Mouse (Mus musculus) cerebellum, adult 9-11 months (tissue): Measurements from ENCODE around the gene Hoxa6.
A peak's percentile ranks its signal among the peaks of the same experiment; 100 is the strongest.

Experiments
- DNase-seq: peaks from one replicate; pipeline ENCODE4 v3.0.0; 2022

Gene Hoxa6

DNA sequence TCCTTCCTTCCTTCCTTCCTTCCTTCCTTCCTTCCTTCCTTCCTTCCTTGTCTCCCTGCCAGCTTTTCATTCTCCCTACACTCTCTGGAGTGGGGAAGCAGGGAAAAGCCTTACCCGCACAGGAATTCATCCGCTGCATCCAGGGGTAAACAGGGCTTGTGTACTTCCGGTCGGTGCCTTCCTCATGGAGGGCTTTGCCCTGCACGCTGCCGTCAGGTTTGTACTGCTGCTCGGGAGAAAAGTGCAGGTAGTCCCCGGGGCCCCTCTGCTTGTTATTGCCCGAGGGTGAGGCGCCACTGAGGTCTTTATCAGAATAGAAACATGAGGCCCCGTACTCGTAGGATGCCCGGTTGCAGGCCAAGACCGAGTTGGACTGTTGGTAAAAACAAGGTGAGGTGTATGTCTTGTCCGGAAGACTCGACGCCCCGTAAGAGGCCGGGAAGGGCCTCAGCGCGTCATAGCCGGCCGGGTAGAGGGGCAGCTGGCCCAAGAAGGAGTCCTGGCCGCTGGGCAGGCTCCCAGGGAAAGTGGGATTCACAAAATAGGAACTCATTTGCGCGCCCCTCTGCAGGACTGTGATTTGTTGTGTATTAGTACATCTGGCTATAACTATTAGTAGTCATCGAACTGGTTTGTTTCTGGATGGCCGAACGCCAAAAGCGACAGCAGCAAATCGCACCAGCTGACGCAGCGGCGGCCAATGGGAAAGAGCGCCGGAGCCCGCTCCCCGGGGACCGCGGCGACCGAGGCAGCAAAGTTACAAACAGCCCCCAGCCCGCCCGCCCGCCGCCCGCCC, at the start of gene Hoxa6:
Gene Hoxa6, minus strand, starts transcription at position 651 of the 796 bp plus-strand sequence.
- no peak for DNase-seq

DNA sequence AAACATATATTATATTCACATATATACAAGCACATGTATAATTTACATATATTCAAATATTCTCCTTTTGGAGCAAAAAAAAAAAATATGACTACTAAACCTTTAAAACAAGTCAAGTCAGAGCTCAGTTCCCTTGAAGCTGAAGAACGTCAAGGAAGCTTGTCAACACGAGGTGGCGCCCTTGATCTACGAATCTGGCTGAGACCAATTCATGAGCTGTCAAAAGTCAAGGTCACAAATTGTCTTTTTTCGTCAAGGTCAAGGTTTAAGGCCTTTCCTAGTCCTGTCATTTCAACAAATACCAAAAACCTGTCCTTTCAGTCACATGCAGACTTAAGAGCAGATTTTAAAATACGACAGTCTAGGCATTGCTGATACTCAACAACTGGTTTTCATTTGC, 48.4 kb upstream of the Hoxa6 start:
- peak; percentile 33 for DNase-seq

DNA sequence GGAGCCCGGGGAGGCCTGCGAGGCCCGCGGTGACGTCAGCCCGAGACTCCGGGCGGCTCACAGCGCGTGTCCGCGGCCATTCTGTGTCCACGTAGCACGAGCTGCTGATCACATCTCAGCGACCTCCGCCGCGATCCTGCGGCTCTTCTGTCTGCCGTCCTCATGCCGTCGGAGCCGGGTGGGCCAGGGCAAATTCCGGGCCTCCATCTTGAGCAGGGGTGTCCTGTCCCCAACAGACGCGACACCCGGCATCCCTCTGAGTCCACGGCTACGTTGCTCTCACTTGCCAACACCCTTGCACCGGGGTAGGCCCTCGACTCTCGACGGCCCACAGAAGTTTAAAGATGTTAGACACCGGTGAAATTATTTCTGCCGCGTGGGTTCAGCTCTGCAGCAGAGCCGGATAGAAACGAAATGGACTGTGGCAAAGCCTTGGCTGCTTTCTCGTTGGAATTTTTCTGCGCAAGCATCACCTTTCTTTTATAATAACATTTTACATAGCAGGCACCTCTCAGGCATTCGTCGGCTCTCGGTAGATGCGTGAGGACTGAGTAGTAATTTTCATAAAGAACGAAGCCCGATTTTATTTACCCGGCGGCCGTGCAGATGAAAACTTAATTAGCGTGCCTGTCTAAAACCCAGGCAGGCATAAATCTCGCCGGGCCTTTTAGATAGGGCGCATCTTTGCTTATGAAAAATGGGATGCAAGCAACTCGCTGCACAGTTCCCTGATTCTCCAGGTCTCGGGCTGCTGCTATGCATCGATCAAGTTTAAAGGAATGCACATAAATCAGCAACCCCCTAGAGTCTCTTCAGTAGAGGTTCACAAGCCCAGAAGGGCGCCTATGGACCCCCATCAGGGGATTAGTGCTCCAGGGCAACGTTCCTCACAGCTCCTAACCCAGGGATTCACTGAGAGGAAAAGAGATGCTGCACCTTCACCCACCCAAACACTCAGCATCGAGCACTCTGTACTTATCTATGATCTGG, 45.3 kb upstream of the Hoxa6 start:
- no peak for DNase-seq

DNA sequence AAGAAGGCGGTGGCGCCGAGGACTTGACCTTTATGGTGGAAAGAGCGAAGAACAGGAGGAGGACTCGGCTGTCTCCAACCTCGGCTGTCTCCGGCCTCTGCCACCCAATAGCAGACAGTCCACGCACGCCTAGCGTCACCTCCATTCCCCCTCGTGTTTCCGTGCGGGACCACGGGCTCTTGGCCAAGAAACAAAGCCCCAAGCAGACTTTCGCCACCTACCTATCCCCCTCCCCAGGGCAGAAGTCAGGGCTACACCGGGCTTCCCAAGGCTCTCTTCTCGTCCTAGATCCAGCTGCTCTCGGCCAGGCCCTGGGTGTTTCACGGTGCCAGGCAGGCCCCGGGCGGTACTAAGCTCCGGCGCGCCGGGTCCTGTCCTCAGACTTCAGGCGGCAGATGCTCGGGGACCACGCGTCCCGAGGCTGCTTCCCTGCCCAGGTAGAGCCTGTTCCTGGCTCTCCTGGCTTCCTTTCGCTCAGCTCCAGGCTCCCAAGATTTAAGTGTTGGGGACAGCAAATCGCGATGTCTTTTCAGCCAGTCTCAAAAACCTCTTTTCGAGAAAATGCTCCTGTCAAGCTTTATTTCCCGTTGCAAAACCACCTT, 44.4 kb upstream of the Hoxa6 start:
- DNase-seq: no peak

DNA sequence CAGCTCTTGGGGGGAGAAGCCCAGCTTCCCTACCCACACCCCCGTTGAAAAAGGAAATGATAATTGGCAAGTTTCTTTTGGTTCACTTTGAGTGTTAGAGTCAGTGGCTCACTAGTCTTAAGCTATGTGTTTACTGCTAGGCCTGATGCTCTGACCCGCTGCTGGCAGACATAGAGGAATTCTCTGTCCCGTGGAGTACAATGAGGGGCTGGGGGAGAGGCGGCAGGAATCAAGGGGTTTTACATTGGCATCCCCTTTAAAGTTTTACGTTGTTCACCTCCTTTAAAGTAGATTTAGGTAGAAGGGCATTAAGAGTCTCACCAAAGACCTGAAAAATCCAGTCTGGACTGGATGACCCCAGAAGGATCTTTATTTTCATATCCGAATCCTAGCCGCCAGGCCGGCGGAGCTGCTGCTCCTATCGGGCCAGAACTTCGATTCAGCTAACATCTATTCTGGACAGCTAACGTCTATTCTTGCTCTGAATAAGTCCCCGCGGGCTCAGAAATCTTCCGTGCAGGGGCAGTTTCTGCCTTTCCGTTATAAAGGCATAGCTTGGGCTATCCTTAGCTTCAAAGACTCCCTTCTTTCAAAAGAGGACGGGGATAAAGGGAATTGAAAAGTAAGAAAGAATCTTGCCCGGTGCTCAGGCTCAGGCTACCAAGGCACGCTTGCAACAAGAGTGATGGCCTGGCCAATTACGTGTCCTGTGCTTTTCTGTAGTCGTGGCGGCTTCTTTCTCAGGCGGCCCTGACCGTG, 43.7 kb upstream of the Hoxa6 start:
- DNase-seq: no peak

DNA sequence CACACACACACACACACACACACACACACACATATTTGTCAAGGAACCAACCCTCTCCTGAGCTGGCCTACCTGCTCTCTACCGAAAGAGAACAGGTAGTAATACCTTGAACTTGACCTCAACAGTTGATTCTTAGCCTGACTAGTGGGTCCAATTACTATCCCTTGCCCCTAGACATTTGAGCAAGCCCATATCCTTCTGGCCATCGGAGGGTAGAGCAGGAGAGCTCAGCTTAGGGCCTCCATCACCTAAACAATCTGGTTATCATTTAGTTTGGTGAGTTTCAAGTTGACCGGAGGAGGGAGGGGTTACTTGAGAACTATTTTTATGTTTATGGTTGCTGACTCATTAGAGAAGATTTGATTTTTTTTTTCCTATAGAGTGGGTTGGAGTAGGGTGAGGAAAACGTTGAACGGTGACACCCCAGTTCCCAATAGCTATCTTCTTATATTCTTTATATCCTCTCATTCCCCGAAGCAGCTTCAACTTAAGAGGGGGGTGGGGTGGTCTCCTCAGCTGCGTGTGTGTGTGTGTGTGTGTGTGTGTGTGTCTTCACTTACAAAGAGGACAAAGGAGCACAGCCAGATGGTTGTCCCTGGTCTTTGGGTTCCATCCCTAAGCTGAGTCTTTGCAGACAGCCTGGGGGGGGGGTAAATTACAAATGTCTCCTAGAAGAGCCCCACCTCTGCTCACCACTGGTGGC, 42.8 kb upstream of the Hoxa6 start:
- no peak for DNase-seq

DNA sequence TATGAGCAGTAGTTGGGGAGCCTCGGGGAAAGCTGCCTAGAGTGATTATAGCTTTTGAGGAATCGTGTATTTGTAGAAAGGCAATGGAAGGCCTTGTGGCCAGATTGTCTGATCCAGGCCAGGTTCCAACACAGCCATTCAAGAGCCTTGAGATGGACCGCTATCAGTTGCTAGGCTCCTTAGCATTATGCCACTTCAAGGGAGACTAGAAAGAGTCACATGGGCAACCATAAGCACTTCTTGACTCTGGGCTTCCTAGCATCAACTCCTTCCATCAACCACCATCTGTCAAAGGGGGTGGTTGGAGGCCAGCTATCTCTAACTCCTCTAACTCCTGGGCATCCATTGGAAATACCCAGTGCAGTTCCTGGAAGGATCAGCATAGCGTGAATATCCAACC, 41.3 kb upstream of the Hoxa6 start:
- DNase-seq: no peak

DNA sequence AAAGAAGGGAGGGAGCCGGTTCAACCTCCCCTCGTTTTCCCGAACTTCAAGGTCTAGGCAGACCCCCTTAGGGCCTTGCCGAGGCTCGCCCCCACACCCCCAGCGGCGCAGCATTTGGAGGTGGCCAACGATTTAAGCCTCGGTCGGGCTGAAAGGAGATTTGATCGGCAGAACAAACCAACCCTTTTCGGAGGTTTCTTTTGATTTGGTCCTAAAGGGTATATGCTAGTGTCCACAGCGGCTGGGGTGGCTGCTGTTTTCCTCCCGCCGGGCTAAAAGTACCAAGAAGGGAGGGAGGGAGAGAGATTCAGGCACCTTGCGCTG, 40.9 kb upstream of the Hoxa6 start:
- DNase-seq: no peak

DNA sequence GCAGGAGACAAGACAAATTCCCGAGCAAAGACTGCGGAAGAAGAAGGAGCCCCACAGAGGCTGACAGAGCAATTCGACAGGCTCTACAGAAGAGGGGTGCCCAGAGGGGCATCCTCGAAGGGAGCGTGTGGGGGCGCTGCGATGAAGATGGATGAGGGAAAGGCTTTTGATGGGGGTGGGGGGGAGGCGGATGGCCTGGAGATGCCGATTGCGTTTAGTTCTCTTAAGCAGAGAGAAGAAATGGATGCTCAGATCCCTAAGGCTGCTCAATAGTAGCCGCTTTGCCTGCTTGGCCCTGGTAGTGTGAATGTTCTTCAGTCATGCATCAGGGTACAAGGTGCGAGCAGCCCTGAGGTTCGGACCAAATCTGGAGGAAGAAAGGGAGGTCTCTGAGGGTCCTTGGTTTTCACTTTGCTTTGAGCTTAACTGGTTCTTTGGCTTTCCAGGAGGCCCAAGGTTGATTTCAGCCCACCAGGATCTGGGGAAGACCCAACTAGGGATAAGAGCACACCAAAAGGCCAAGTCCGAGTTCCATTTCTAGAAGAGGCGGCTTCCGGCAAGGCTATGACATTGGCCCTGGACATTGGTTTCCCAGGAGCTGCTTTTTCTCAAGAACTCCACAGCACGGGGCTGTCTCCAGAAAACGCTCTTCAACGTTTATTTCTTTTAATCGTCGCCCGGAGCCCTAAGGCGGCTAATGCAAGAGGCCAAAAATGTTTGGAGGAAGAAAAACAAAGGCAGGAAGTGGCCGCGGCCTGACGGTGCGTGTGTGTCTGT, 40.3 kb upstream of the Hoxa6 start:
- DNase-seq: no peak

DNA sequence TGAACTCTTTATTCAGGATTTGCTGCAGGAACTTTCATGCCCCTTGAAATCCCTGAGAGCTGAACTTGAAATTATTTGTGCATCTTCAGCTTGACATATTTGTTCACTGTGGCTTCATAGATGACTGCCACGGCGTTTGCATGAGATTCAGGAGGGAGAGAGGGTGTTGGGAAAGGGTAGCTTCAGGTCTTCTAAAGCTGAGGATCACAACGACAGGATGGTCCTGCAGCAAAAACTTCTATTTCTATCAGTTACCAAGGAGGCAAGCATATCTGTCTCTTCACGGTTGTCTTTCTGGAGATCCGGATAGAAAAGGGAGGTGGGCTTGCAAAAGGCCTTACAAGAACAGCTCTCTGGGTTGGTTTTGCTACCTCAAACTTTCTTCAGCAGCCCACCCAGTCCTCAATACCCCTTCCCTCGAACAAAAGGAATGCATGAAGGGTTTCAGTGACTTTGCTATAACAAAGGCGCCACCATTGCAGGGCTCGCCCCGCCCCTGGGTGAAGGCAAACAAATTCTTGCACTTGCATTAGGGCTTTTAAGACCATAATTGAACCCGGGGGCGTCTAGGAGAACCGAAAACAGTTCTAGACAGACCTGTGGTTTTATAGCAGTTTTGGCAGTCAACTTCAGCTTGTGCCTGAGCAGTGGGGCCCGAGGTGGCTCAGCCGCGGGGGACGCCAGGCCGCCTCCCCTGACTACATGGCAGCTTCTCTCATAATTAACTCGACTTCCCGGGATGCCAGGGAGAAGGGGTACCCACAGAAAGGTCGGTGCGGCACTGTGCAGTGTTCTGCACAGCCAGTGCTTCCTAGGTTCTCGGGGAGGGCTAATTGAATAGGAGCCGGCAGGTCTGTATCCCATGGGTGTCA, 39.5 kb upstream of the Hoxa6 start:
- DNase-seq: no peak

DNA sequence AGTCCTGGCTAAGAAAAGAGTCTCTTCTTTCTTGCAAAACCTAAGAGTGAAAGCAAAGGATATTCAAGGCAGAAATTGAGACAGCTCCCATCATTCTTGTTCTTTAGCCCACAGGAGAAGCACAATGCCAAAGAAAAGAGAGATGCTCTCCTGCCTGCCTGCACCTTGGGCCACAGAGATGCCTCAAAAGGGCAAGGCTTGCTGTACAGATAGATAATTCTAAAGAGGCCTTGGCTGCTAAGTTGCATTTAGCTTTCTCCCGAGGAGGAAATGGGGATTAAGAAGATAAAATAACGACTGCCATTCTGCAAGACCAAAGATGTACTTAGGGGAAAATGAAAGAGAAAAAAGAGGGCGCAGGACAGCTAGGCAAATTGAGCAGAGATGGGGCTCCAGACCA, 38.4 kb upstream of the Hoxa6 start:
- DNase-seq: no peak

DNA sequence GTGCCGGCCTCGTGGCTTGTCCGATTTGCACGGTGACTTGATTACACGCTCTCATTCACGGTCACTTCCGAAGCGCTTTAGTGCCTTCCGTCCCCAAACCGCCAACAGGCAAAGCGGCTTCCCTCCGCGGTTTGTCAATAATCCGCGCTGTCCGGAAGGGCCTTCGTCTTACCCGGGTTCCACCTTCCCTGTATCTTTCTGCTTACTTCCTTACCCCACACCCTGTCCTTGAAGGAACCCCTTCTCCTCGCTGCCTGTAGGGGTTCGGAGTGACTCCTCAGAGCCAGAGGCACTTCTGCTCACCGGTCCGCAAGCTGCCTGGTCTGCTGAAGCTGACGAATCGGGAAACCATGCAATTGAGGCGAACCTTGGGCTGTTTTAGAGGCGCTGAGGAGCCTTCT, 37.9 kb upstream of the Hoxa6 start:
- no peak for DNase-seq

DNA sequence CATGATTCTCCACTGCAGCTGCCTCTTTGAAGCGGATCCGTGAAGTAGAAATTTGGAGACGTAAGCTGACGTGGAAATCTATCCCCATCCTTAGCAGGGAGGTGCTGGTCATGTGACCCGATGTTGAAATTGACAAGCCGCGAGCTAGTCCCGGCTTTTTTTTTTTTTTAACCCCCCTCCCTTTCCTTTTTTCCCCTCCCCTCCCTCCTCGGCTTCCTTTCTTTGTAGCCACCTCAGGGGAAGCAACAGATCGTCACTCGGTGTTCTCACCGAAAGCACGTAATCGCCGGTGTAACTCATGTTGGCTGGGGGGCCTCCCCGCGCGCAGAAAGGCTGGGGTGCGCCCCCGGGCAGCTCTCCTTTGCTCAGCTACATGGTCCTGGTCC, 37.2 kb upstream of the Hoxa6 start, which contains the start of gene Hoxa11:
Gene Hoxa11, minus strand, starts transcription at position 54 of the 386 bp plus-strand sequence.
- no peak for DNase-seq

DNA sequence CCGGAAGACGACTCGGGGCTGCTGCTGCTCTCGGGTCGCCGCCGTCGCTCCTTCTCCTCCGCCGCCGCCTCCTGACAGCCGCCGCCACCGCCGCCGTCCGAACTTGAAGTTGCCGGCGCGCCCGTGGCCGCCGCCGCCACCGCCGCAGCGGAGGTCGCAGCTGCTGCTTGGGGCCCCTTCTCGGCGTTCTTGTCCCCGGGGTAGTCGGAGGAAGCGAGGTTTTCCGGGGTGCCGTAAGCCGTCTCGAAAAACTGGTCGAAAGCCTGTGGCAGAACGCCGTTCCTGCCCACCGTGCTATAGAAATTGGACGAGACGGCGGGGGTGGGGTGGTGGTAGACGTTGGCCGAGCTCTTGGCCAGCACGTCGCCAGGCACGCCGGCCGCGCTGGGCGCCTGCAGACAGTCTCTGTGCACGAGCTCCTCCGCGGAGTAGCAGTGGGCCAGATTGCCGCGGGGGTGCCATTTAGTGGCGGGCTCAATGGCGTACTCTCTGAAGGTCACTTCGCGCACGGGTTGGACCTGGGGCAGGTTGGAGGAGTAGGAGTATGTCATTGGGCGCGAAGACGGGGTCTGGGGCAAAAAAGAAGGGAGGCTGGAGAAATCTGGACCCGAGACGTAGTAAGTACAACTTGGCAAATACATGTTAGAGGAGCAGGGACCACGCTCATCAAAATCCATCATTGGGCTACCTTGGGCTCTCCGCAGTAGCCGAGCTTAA, 36.7 kb upstream of the Hoxa6 start:
- no peak for DNase-seq

DNA sequence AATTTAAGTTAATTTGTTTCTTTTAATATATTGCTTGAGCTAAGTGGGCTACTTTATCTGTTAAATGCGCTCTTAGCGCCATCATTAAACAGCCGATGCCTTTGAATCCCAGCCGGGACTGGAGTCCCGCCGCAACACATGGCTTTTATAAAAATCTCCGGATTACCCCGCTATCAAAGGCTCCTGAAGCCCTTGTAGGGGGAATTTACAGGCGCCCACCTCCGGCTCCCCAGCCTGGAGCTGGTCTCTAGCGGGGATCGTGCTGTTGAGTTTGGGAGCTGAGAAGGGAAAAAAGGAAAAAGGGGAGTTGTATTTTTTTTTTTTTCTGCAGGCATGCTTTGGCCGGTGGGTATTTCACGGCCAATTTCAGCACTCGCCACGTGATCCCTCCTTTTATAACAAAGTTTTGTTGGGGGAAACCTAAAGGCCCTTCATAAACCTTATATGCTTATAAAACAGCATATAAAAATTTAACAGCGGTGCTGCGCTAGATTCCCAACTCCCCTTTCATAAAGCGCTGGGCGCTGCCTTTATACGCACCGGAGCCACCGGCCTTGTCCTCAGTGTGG, 36.0 kb upstream of the Hoxa6 start:
- DNase-seq: no peak

DNA sequence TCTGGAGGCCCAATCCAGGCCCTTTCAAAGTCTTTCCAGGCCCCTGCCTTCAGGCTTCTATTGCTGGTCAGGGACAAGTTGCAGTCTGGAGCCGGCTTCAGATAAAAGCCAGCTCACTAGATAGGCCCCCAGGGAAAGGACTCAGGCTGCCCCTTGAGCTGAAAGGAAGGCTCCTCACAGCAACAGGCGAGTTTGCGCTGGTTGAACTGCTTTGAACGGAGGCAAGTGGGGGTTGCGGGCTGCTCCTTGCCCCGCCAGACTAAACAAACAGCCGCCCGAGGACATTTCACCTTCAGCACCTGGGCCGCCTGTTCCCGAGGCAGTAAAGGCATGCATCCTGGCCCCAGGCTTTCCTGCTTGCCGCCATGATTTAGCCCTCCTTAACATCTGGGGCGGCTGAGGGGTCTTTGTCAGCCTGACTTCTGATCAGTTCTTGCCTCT, 35.2 kb upstream of the Hoxa6 start:
- DNase-seq: no peak

DNA sequence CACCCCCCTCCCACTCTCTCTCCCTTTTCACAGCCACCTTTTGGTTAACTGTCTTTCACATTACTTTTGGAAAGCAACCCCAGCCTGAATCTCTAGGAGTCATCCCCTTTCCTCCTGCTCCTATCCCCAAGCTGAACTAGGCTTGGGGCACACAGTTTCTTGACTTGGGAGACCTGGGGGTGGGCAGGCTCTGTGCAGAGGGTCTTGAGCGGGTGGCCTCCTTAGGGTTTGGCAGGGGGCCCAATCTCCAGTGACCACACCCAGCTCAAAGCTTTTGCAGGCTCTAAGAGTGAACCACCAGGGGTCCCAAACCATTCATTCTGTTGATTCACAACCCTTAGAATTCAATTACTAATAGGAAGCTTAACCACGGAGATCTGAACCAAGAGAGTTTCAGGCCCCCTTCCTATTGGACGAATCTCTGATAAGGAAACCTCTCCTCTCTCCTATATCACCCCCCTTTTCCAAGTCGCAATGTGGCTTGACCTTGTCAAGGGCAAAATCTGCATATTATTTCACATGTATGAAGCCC, 34.3 kb upstream of the Hoxa6 start:
- DNase-seq: no peak

DNA sequence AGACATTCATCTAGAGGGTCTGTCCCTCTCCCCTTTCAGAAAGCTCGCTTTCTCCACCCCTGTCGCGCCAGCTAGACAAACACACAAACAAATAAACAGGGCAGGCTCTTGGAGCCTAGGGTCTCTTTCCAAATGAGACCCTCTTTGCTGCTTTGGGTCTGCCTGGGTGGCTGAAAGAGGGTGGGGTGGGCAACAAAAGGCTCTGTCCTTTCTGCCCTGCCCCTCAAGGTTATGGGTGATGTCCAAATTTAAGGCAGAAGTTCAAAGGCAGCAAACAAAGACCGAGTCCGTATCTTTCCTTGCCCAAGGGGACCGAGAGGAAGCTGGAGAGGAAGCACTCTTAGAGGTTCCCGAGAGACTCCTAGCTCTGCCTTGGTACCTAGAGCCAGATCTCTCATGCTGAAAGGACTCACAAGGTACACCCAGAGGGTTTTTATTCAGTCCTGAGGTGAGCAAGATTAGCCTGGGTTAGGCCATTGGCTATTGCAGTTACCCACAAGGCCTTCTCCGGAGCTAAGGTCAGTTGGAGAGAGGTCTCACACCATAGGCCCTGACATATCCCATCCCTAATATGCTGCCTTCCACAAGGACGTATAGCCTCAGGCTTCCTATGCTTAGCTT, 32.6 kb upstream of the Hoxa6 start:
- DNase-seq: no peak
